Mouse (Mus musculus): ENCODE measurements around the gene Izumo4. TPM values are rescaled to one million over a fixed set of nuclear protein-coding genes. Genes with fewer than 3 reads are reported as not detected.

Gene Izumo4
- total and polyA plus RNA-seq, 3 experiments: 2.7 to 9.6 (median 5.9) TPM

GRCm38 (mm10) chr10:80694159-80694938 is 7.6 kb upstream of the Izumo4 start:
- Histone ChIP-seq H3K79me2 (replicated peaks; ENCODE audit: control insufficient read depth, extremely low read depth, insufficient read depth, poor library complexity, severe bottlenecking) (peaks cover 22% of the 10 kb centered on the region), H3K4me1 (ENCODE audit: control insufficient read depth in 1 of 2, insufficient read depth in 2 of 2) (peaks cover 53 to 95% of the 10 kb centered on the region in 2 experiments), H3K36me3 (replicated peaks in 1 of 2; ENCODE audit: control insufficient read depth in 1 of 2, insufficient read depth in 1 of 2, low read length in 1 of 2) (peaks cover 20 to 47% of the 10 kb centered on the region in 2 experiments), H3K27ac (ENCODE audit: insufficient read depth, low read depth) (peak overlapping the region; percentile 100), H3K9me3 (replicated peaks; ENCODE audit: low read length) (no peaks in the 10 kb centered on the region), H3K4me3 (replicated peaks in 1 of 3; ENCODE audit: low read depth in 2 of 3, low read length in 2 of 3, poor library complexity in 1 of 3) (peak overlapping the region in 2 of 3 experiments; percentile 21 to 56), H3K27me3 (replicated peaks) (no peaks in the 10 kb centered on the region), H3K9ac (ENCODE audit: insufficient read depth, low read depth) (peak overlapping the region; percentile 61), H3K4me2 (ENCODE audit: insufficient read depth, low read depth, poor library complexity, severe bottlenecking) (peak overlapping the region; percentile 91)
- in situ Hi-C loops (cut with MboI; ENCODE audit: low pct_ligation_motif_present, low pct_unique_long_range_greater_than_20kb, low sequenced_read_pairs): loop anchor here (25.0 kb wide), 1 partner anchor 257 kb away; the partner anchor contains the start of gene Tcf3
- no peak for DNase-seq (ENCODE audit: extremely low read depth)
- dilution Hi-C loops (cut with MboI; ENCODE audit: extremely low pct_ligation_motif_present, extremely low pct_unique_long_range_greater_than_20kb, low sequenced_read_pairs): no loop called here
- TF ChIP-seq BHLHE40 (IDR thresholded peaks at IDR 0.05; ENCODE audit: low read depth, low read length) (peak; percentile 75), HCFC1 (IDR thresholded peaks at IDR 0.05; ENCODE audit: low read depth, low read length) (no peak), TCF12 (IDR thresholded peaks at IDR 0.05; ENCODE audit: low read depth, low read length) (peak; percentile 86; the same call in 1 of the 2 replicates), ZKSCAN1 (IDR thresholded peaks at IDR 0.05; ENCODE audit: borderline replicate concordance, low read depth, low read length) (no peak), CHD1 (IDR thresholded peaks at IDR 0.05; ENCODE audit: low read depth, low read length) (peak; percentile 69; the same call in 1 of the 2 replicates), POLR2A (IDR thresholded peaks at IDR 0.05; ENCODE audit: low read depth, low read length) (peak; percentile 52), SIN3A (IDR thresholded peaks at IDR 0.05; ENCODE audit: low read length) (peak; percentile 88), USF1 (IDR thresholded peaks at IDR 0.05; ENCODE audit: low read depth, low read length) (no peak), ELF1 (IDR thresholded peaks at IDR 0.05; ENCODE audit: low read depth, low read length) (peak; percentile 53; the same call in 1 of the 2 replicates), ETS1 (conservative IDR thresholded peaks at IDR 0.05; ENCODE audit: low read depth, low read length) (peak; percentile 98), JUND (conservative IDR thresholded peaks at IDR 0.05; ENCODE audit: low read depth, low read length) (no peak), MXI1 (IDR thresholded peaks at IDR 0.05; ENCODE audit: low read depth, low read length) (peak; percentile 47; the same call in 1 of the 2 replicates), JUN (IDR thresholded peaks at IDR 0.05; ENCODE audit: insufficient read depth, low read depth, low read length) (no peak), MAZ (IDR thresholded peaks at IDR 0.05; ENCODE audit: low read depth, low read length) (no peak), POLR2AphosphoS2 (IDR thresholded peaks at IDR 0.05; ENCODE audit: low read depth, low read length) (no peak), E2F4 (IDR thresholded peaks at IDR 0.05; ENCODE audit: insufficient replicate concordance, low read depth, low read length) (no peak), ZMIZ1 (IDR thresholded peaks at IDR 0.05; ENCODE audit: low read depth, low read length) (peak; percentile 12; the same call in 1 of the 2 replicates), CHD2 (IDR thresholded peaks at IDR 0.05; ENCODE audit: low read length) (0 out of 2 replicates have a peak, but pooled peaks have one; percentile 8), MAX (IDR thresholded peaks at IDR 0.05; ENCODE audit: low read length) (0 out of 2 replicates have a peak, but pooled peaks have one; percentile 53), GABPA (IDR thresholded peaks at IDR 0.05; ENCODE audit: insufficient replicate concordance, low read depth, low read length) (no peak), USF2 (conservative IDR thresholded peaks at IDR 0.05; ENCODE audit: low read depth, low read length) (no peak), NRF1 (IDR thresholded peaks at IDR 0.05; ENCODE audit: low read depth, low read length) (0 out of 2 replicates have a peak, but pooled peaks have one; percentile 11), IRF4 (IDR thresholded peaks at IDR 0.05; ENCODE audit: low read depth, low read length) (peak; percentile 36; the same call in 1 of the 2 replicates), EP300 (IDR thresholded peaks at IDR 0.05; ENCODE audit: low read length) (peak; percentile 55), ZC3H11A (IDR thresholded peaks at IDR 0.05; ENCODE audit: low read depth, low read length) (no peak), CTCF (conservative IDR thresholded peaks at IDR 0.05 in 1 of 2, IDR thresholded peaks at IDR 0.05 in 1 of 2; ENCODE audit: low read depth in 2 of 2, low read length in 2 of 2) (no peak), MAFK (IDR thresholded peaks at IDR 0.05; ENCODE audit: insufficient replicate concordance, low read length) (no peak), MEF2A (IDR thresholded peaks at IDR 0.05; ENCODE audit: borderline replicate concordance, low read depth, low read length) (peak; percentile 34; the same call in 1 of the 2 replicates), SMC3 (IDR thresholded peaks at IDR 0.05; ENCODE audit: low read depth, low read length) (no peak), NELFE (IDR thresholded peaks at IDR 0.05; ENCODE audit: low read depth, low read length) (no peak), ZNF384 (IDR thresholded peaks at IDR 0.05; ENCODE audit: low read depth, low read length) (no peak), KAT2A (IDR thresholded peaks at IDR 0.05; ENCODE audit: insufficient replicate concordance, low read length) (0 out of 2 replicates have a peak, but pooled peaks have one; percentile 28)

All from CH12.LX (cell line).